Mouse (Mus musculus) regulatory T cell (primary cell): ENCODE measurements at regions not wholly inside any gene's neighbourhood (a gene's known extent, or its start where the extent isn't known, plus 50 kb on each side); places are given as distances from the start of the nearest gene placed in this dataset.
"Not testable (repeated sequence)": the region's sequence is repeated elsewhere in the genome, so short reads cannot be mapped to it uniquely, and the experiment has no call there.

ENCODE experiments used
- in situ Hi-C: fragments of 300-600 bp; cut with MboI, MseI; formaldehyde crosslinking; loops from one replicate; pipeline ENCODE4 v1.15.1; 2025; ENCODE audit warnings: high pct_unique_total_duplicates

- in situ Hi-C loops: no loop called here
These were observed 152.1 kb downstream of the Srek1 start for GRCm38 (mm10) chr13:103622324-103622723.

- in situ Hi-C loops: not testable (repeated sequence)
These were observed 153.4 kb downstream of the Srek1 start for GRCm38 (mm10) chr13:103620958-103621357.

- in situ Hi-C loops: no loop called here
These were observed 161.1 kb downstream of the Srek1 start for GRCm38 (mm10) chr13:103613333-103613725.

GRCm38 (mm10) chr13:103612720-103613332, 161.6 kb downstream of the Srek1 start:
- in situ Hi-C loops: no loop called here

- in situ Hi-C loops: no loop called here
These were observed 172.1 kb downstream of the Srek1 start for GRCm38 (mm10) chr13:103602302-103602701.

- in situ Hi-C loops: no loop called here
These were observed 182.0 kb downstream of the Srek1 start for GRCm38 (mm10) chr13:103592371-103592770.

GRCm38 (mm10) chr13:103591874-103592273, 182.5 kb downstream of the Srek1 start:
- in situ Hi-C loops: no loop called here

- in situ Hi-C loops: not testable (repeated sequence)
These were observed 183.0 kb downstream of the Srek1 start for GRCm38 (mm10) chr13:103591381-103591780.

GRCm38 (mm10) chr13:103589646-103590045, 184.8 kb downstream of the Srek1 start:
- in situ Hi-C loops: no loop called here

- in situ Hi-C loops: no loop called here
These were observed 197.6 kb downstream of the Srek1 start for GRCm38 (mm10) chr13:103576856-103577255.

- in situ Hi-C loops: no loop called here
These were observed 209.7 kb downstream of the Srek1 start for GRCm38 (mm10) chr13:103564715-103565114.

GRCm38 (mm10) chr13:103561795-103562705, 212.4 kb downstream of the Srek1 start:
- in situ Hi-C loops: no loop called here

- in situ Hi-C loops: no loop called here
These were observed 215.5 kb downstream of the Srek1 start for GRCm38 (mm10) chr13:103558915-103559314.

- in situ Hi-C loops: no loop called here
These were observed 205.3 kb upstream of the Mast4 start for GRCm38 (mm10) chr13:103539577-103539976.

GRCm38 (mm10) chr13:103513825-103514224, 179.5 kb upstream of the Mast4 start:
- in situ Hi-C loops: no loop called here

GRCm38 (mm10) chr13:103512476-103512875, 178.2 kb upstream of the Mast4 start:
- in situ Hi-C loops: no loop called here

GRCm38 (mm10) chr13:103504987-103505386, 170.7 kb upstream of the Mast4 start:
- in situ Hi-C loops: no loop called here

GRCm38 (mm10) chr13:103499376-103499775, 165.1 kb upstream of the Mast4 start:
- in situ Hi-C loops: no loop called here

GRCm38 (mm10) chr13:103494371-103494770, 160.1 kb upstream of the Mast4 start:
- in situ Hi-C loops: no loop called here

GRCm38 (mm10) chr13:103493567-103493966, 159.3 kb upstream of the Mast4 start:
- in situ Hi-C loops: no loop called here

- in situ Hi-C loops: no loop called here
These were observed 155.8 kb upstream of the Mast4 start for GRCm38 (mm10) chr13:103490049-103490448.

- in situ Hi-C loops: no loop called here
These were observed 149.8 kb upstream of the Mast4 start for GRCm38 (mm10) chr13:103484092-103484491.

GRCm38 (mm10) chr13:103483392-103483791, 149.1 kb upstream of the Mast4 start:
- in situ Hi-C loops: no loop called here
